Mouse (Mus musculus) kidney, adult 11 months (tissue): Measurements from ENCODE around the gene Etv6.

Source experiments
- DNase-seq: peaks from one replicate; pipeline ENCODE4 v3.0.0; 2022

Etv6 gene

GRCm38 (mm10) chr6:134045092-134045868, 9.8 kb downstream of the Etv6 start:
- DNase-seq: no peak

- no peak for DNase-seq
These were observed 10.6 kb downstream of the Etv6 start for GRCm38 (mm10) chr6:134046136-134046535.

- DNase-seq: no peak
These were observed 11.7 kb downstream of the Etv6 start for GRCm38 (mm10) chr6:134047249-134047648.

GRCm38 (mm10) chr6:134047974-134048373, 12.5 kb downstream of the Etv6 start:
- DNase-seq: no peak

GRCm38 (mm10) chr6:134048965-134049364, 13.5 kb downstream of the Etv6 start:
- DNase-seq: no peak

GRCm38 (mm10) chr6:134050466-134050865, 15.0 kb downstream of the Etv6 start:
- no peak for DNase-seq

- DNase-seq: no peak
These were observed 16.4 kb downstream of the Etv6 start for GRCm38 (mm10) chr6:134051950-134052349.

GRCm38 (mm10) chr6:134053146-134053545, 17.6 kb downstream of the Etv6 start:
- DNase-seq: no peak

- DNase-seq: peak; percentile 47
These were observed 18.1 kb downstream of the Etv6 start for GRCm38 (mm10) chr6:134053566-134053965.

- no peak for DNase-seq
These were observed 20.1 kb downstream of the Etv6 start for GRCm38 (mm10) chr6:134055588-134055987.

GRCm38 (mm10) chr6:134058451-134058850, 23.0 kb downstream of the Etv6 start:
- no peak for DNase-seq

- DNase-seq: no peak
These were observed 23.5 kb downstream of the Etv6 start for GRCm38 (mm10) chr6:134058886-134059551.

GRCm38 (mm10) chr6:134059552-134059891, 24.0 kb downstream of the Etv6 start:
- no peak for DNase-seq

GRCm38 (mm10) chr6:134060036-134060435, 24.5 kb downstream of the Etv6 start:
- DNase-seq: no peak

- no peak for DNase-seq
These were observed 25.3 kb downstream of the Etv6 start for GRCm38 (mm10) chr6:134060811-134061210.

GRCm38 (mm10) chr6:134065018-134065725, 29.7 kb downstream of the Etv6 start:
- peak; percentile 47 for DNase-seq

- no peak for DNase-seq
These were observed 30.6 kb downstream of the Etv6 start for GRCm38 (mm10) chr6:134066112-134066511.

GRCm38 (mm10) chr6:134066996-134067395, 31.5 kb downstream of the Etv6 start:
- DNase-seq: no peak

- no peak for DNase-seq
These were observed 32.0 kb downstream of the Etv6 start for GRCm38 (mm10) chr6:134067536-134067935.

- no peak for DNase-seq
These were observed 36.9 kb downstream of the Etv6 start for GRCm38 (mm10) chr6:134072439-134072838.

- no peak for DNase-seq
These were observed 37.4 kb downstream of the Etv6 start for GRCm38 (mm10) chr6:134072906-134073305.

- DNase-seq: no peak
These were observed 38.9 kb downstream of the Etv6 start for GRCm38 (mm10) chr6:134074353-134074752.

- DNase-seq: no peak
These were observed 39.5 kb downstream of the Etv6 start for GRCm38 (mm10) chr6:134075031-134075430.

- no peak for DNase-seq
These were observed 42.5 kb downstream of the Etv6 start for GRCm38 (mm10) chr6:134078016-134078415.
